ENCODE assay signal across 13 mouse cellular contexts in the genomic region with DNA sequence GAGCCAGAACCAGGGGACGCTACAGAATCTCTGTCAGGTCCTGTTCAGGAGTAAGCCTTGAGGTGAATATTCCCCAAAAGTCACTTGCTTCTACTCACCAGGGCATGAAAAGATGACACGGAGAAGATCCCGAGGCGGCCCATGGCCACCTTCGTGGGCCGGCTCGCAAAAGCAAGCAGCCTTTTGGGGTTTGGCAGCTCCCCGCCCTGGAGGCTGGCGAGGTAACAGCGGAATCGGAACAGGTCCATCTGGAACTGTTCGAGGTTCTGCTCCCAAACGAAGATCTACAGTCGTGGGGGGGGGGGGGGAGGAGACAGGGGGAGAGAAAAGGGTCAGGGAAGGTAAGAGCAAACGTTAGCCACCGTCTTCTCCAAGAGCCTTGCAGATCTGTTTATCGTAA.
DNase-seq lines count a peak whose midpoint lies in the region.
"Had no signal": no experiment of that assay in that cellular context is flagged by ENCODE, and none has a peak within 500 bp of the region (broad histone marks: within the 10 kb centered on the region; RNA-seq: fewer than 3 reads in every experiment).

No protein-coding gene starts in this region.

- peak; percentile 62 for DNase-seq in cerebellum, adult 11 months
- no peak for DNase-seq in cerebellum, postnatal 14 days
- peak; percentile 77 for DNase-seq in brain, adult 2 months (ENCODE audit: low read depth, low spot score)
- DNase-seq in cerebellum, adult 9-10 months, result peak; percentile 75
- DNase-seq in right cerebral cortex, adult 2 months (ENCODE audit: low spot score in 2 of 2), result no peak
- no peak for DNase-seq in frontal cortex, postnatal 14 days (ENCODE audit: low spot score in 2 of 2)
- DNase-seq in thymus, postnatal 4 days, result no peak
- DNase-seq: adrenal gland, postnatal 14 days; embryo, embryonic 11 days; gastrocnemius, postnatal 36 days; heart, adult 11 months; heart, postnatal 36 days; kidney, adult 11 months had no signal

Comparison
In these comparisons a context has a peak if more than half of its experiments do, and no peak if none do; other contexts are left out.
1. DNase-seq: peak in cerebellum, adult 11 months (single experiment), brain, adult 2 months (single experiment) and cerebellum, adult 9-10 months (single experiment); none in cerebellum, postnatal 14 days (0 of 2), right cerebral cortex, adult 2 months (0 of 2), frontal cortex, postnatal 14 days (0 of 2) and thymus, postnatal 4 days (single experiment).